Mouse (Mus musculus) heart, adult 2 months (tissue): ENCODE results near the gene Noc3l. TPM values are rescaled to one million over a fixed set of nuclear protein-coding genes. Genes with fewer than 3 reads are reported as not detected.
A peak's percentile ranks its signal among the peaks of the same experiment; 100 is the strongest.

ENCODE experiments used
- DNase-seq, 2 experiments: peaks; one replicate each; pipeline ENCODE4 v3.0.0; 2021
- H3K27ac ChIP-seq: fragments of 200-600 bp; 2 replicates; pipeline ENCODE4 v1.8.1; 2022
- H3K27me3 ChIP-seq: fragments of 200-500 bp; 2 replicates; pipeline ENCODE4 v1.6.1; 2012; ENCODE audit warnings: mild to moderate bottlenecking, low read length, inconsistent platforms, mixed read lengths; ENCODE audit not compliant: control insufficient read depth, insufficient read depth
- H3K36me3 ChIP-seq: fragments of 200-500 bp; 2 replicates; pipeline ENCODE4 v1.6.1; 2012; ENCODE audit warnings: low read length, inconsistent platforms; ENCODE audit not compliant: control insufficient read depth, insufficient read depth
- H3K4me1 ChIP-seq: fragments of 200-500 bp; 2 replicates; pipeline ENCODE4 v1.6.1; 2011; ENCODE audit warnings: low read length; ENCODE audit not compliant: control insufficient read depth, insufficient read depth
- H3K4me3 ChIP-seq: fragments of 200-600 bp; 2 replicates; pipeline ENCODE4 v1.8.1; 2022
- H3K79me2 ChIP-seq: fragments of 200-500 bp; replicated peaks from 2 replicates; pipeline ENCODE4 v1.6.1; 2012; ENCODE audit warnings: mild to moderate bottlenecking, inconsistent platforms, low read length, moderate library complexity, mixed read lengths; ENCODE audit not compliant: control insufficient read depth, insufficient read depth
- H3K9ac ChIP-seq: fragments of 200-500 bp; 2 replicates; pipeline ENCODE4 v1.6.1; 2012; ENCODE audit warnings: low read depth, mild to moderate bottlenecking, control low read depth, inconsistent platforms, low read length, mixed read lengths
- CTCF ChIP-seq: fragments of 200-600 bp; IDR thresholded peaks from 2 replicates; pipeline ENCODE4 v1.8.1; 2022; ENCODE audit warnings: antibody characterized with exemption, mild to moderate bottlenecking, moderate library complexity
- EP300 ChIP-seq: fragments of 200-500 bp; IDR thresholded peaks from 2 replicates; pipeline ENCODE4 v1.6.1; 2011; ENCODE audit warnings: low read depth, low read length, control low read depth; ENCODE audit not compliant: insufficient read depth
- POLR2A ChIP-seq: fragments of 200-500 bp; IDR thresholded peaks from 2 replicates; pipeline ENCODE4 v1.6.1; 2011; ENCODE audit warnings: mild to moderate bottlenecking, low read depth, low read length, control low read depth; ENCODE audit not compliant: insufficient read depth
- WGBS: fragments of 180-500 bp; shearing (Covaris S2); methylation state at CpG from one replicate; pipeline ENCODE4 v1.1.7; 2018; 5-methylcytosine and 5-hydroxymethylcytosine counted together
- intact Hi-C: fragments of 180-260 bp; cut with DNase I; formaldehyde crosslinking; loops from one replicate; pipeline ENCODE4 v1.15.1; 2025
- polyA plus RNA-seq: library from polyadenylated mRNA; depleted of rRNA; stranded (reverse); fragments of >200 nt; gene quantifications from 2 replicates; pipeline ENCODE4 v1.2.3, GENCODE M21; 2012
- total RNA-seq, 2 experiments: library from RNA; stranded (reverse); gene quantifications; 2 replicates each; pipeline ENCODE4 v1.2.3; 2021

Gene Noc3l
- total and polyA plus RNA-seq, 3 experiments = 1.8 to 7.6 (median 6.7) TPM

DNA sequence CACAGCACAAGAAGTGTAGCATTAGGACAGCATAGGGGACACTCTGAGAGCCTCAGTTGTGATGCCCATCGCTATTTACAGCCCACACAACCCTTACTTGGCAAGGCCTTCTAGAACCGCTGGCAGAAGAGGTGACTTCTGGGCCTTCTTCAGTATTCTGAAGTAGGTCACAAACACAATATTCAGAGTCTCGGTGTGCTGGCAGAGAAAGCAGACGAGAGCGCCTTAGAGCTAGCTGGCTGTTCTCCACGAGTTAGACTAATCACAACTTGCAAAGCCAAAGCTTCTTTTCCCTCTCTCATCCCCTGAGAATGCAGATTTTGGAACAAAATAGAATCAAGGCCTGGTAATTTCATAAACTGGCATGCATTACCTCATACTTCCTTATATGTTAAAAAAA lies 20.2 kb downstream of the Noc3l start:
- 45% methylated on average over 6 of the region's 6 CpGs for WGBS
- DNase-seq = peak in 1 of 2 experiments; percentile 26

DNA sequence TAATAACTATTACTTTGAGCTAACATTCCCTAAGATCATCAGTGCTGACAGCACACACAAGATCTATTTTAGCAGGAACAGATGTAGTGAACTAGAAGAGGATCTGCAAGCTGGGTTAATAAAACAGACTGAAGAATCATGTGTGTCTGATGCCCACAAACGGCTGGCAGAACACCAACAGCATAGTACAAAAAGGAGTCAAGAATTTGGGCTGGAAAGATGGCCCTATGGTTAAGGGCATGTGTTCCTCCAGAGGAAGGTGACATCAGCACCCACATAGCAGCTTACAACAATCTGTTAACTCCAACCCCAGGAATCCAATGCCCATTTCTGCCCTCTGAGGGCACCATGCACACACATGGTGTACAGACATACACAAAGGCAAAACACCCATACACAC lies 20.7 kb downstream of the Noc3l start:
- no peak overlapping the region for H3K4me3 ChIP-seq
- no peaks in the 10 kb centered on the region for H3K79me2 ChIP-seq
- H3K9ac ChIP-seq = no peak overlapping the region
- DNase-seq = no peak
- WGBS = 92% methylated on average over 1 of the region's 1 CpGs
- H3K36me3 ChIP-seq = no peaks in the 10 kb centered on the region; the same call in 1 of the 2 replicates
- no peaks in the 10 kb centered on the region for H3K4me1 ChIP-seq
- H3K27me3 ChIP-seq = no peaks in the 10 kb centered on the region
- intact Hi-C loops = no loop called here
- TF ChIP-seq POLR2A = no peak
- no peak for TF ChIP-seq EP300
- no peak for TF ChIP-seq CTCF
- H3K27ac ChIP-seq = 0 out of 2 replicates have a peak overlapping the region, but pooled peaks have one; percentile 7

More for the DNA sequence above, 20.2 kb downstream of the Noc3l start:
- intact Hi-C loops = no loop called here
- TF ChIP-seq EP300 (no peak), CTCF (no peak), POLR2A (no peak)
- Histone ChIP-seq H3K9ac (no peak overlapping the region), H3K36me3 (no peaks in the 10 kb centered on the region; the same call in 1 of the 2 replicates), H3K4me3 (no peak overlapping the region), H3K27me3 (no peaks in the 10 kb centered on the region), H3K79me2 (no peaks in the 10 kb centered on the region), H3K4me1 (no peaks in the 10 kb centered on the region), H3K27ac (0 out of 2 replicates have a peak overlapping the region, but pooled peaks have one; percentile 7)

DNA sequence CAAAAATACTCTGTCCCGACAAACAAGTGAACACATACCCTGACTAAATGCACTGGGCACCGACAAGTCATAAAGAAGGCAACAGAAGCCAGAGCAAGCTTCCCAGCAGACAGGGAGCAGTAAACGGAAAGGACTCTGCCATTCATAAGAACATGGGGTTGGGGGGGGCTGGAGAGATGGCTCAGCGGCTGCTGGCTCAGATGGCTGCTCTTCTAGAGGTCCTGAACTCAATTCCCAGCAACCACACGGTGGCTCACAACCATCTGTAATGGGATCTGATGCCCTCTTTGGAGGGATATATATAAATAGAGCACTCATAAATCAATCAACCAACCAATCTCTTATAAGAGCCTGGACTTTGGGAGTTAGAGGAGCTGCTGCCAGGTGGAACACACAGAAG lies 22.5 kb downstream of the Noc3l start:
- H3K79me2 ChIP-seq = no peaks in the 10 kb centered on the region
- H3K9ac ChIP-seq = no peak overlapping the region
- no peaks in the 10 kb centered on the region for H3K4me1 ChIP-seq
- H3K27ac ChIP-seq = no peak overlapping the region
- intact Hi-C loops = no loop called here
- WGBS = 85% methylated on average over 5 of the region's 5 CpGs
- H3K36me3 ChIP-seq = no peaks in the 10 kb centered on the region
- no peak for DNase-seq
- TF ChIP-seq POLR2A = no peak
- TF ChIP-seq EP300 = no peak
- TF ChIP-seq CTCF = no peak
- no peak overlapping the region for H3K4me3 ChIP-seq
- H3K27me3 ChIP-seq = no peaks in the 10 kb centered on the region

DNA sequence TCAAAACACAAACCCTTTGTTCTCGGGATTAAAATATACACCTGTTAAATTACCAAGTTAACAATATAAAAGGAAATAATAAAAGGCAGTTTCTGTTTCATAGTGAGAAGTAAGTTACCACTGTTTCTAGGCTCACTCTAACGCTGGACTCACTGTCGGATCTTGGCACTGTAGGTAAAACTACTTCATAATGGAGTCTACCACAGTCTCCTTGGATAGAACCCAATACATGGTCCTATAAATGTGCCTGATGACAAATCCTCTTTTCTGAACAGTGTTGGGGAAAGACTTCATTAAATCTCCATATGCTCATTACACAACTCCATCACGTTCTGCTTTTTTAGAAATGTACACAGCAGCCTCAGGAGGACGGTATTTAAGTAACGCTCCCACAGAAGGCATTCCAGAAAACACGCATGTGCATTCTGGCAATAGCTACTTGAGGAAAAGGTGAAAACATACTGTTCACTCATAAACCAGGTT lies 25.4 kb downstream of the Noc3l start:
- H3K9ac ChIP-seq = no peak overlapping the region
- H3K36me3 ChIP-seq = peaks cover 2% of the 10 kb centered on the region
- H3K79me2 ChIP-seq = no peaks in the 10 kb centered on the region
- no peak overlapping the region for H3K27ac ChIP-seq
- 93% methylated on average over 7 of the region's 7 CpGs for WGBS
- no peak for DNase-seq
- no peaks in the 10 kb centered on the region for H3K4me1 ChIP-seq
- intact Hi-C loops = no loop called here
- TF ChIP-seq CTCF = no peak
- TF ChIP-seq EP300 = no peak
- TF ChIP-seq POLR2A = no peak
- H3K27me3 ChIP-seq = no peaks in the 10 kb centered on the region
- H3K4me3 ChIP-seq = no peak overlapping the region

DNA sequence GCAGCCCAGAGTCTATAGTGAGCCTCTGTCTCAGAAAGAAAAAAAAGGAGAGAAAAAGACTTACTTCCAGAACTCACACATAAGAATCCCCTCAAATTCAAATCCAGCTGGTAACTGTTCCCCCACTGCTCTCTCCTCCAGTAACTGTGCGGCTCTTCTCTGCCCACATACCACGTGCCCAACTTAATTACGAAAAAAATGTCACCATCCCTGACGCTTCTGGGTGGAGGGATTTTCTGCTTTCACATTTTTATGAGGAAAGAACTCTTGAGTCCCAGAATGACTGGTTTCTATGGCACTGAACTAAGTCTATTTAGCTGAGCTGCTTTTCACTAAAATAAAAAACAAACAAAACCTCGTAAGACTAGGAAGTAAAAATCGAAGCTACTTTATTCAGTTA lies 31.3 kb downstream of the Noc3l start:
- Histone ChIP-seq H3K4me3 (no peak overlapping the region), H3K79me2 (no peaks in the 10 kb centered on the region), H3K4me1 (peaks cover 2% of the 10 kb centered on the region; the same call in 1 of the 2 replicates), H3K9ac (no peak overlapping the region), H3K36me3 (peaks cover 2% of the 10 kb centered on the region), H3K27ac (no peak overlapping the region), H3K27me3 (no peaks in the 10 kb centered on the region)
- intact Hi-C loops = no loop called here
- no peak for DNase-seq
- no peak for TF ChIP-seq EP300
- 94% methylated on average over 6 of the region's 6 CpGs for WGBS

DNA sequence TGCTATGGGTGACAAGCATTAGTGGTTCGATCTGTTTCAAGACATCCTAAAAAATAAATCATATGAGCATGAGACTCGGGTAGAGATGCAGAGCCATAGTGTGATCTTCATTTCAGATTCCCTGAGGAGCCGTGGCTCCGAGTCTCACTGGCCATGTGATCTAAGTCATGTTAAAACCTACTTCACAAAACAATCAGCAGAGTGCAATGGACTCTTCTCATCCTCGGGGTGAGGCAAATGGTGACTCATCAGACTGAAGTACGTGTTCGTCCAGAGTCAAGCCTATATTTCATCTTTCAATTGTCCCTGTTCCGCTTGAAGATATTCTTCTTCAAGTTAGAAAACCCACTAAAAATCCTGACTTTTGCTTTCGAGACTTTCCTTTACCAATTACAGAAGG lies 35.5 kb downstream of the Noc3l start:
- no peak for TF ChIP-seq EP300
- WGBS = 69% methylated on average over 9 of the region's 9 CpGs
- peak overlapping the region; percentile 3; the same call in 1 of the 2 replicates for H3K27ac ChIP-seq
- no peaks in the 10 kb centered on the region for H3K79me2 ChIP-seq
- H3K9ac ChIP-seq = no peak overlapping the region
- no peak for DNase-seq
- intact Hi-C loops = no loop called here
- no peaks in the 10 kb centered on the region for H3K27me3 ChIP-seq
- no peak overlapping the region for H3K4me3 ChIP-seq
- H3K4me1 ChIP-seq = peaks cover 3% of the 10 kb centered on the region; the same call in 1 of the 2 replicates
- H3K36me3 ChIP-seq = no peaks in the 10 kb centered on the region; the same call in 1 of the 2 replicates
